Mouse (Mus musculus): ENCODE measurements around the gene Dtl.

DNA sequence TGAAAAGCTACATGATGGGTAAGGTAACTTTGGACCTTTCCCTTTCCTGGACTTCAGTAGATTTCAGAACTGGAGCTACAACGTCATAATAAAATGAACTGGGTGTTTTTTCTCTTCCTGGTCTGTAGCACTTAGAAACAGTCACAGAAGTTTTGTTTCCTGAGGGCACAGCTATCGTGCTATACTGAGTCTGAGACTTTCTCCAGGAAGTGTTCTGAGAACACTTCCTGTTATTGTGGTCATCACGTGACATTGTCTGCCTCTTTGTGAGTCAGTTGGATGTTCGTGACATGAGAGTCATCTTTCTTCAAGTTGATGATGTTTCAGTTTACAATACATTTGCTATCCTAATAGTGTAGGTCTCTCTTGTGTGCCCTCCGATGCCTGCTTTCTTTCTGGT lies 23.9 kb upstream of the Dtl start:
- TF ChIP-seq CTCF (IDR thresholded peaks at IDR 0.05; ENCODE audit: low read depth, low read length) (no peak), POLR2A (IDR thresholded peaks at IDR 0.05; ENCODE audit: insufficient read depth, low read length) (no peak)
